Mouse (Mus musculus) forebrain, embryonic 16.5 days (tissue): Measurements from ENCODE around the gene Hdgfl2. TPM values are rescaled to one million over a fixed set of nuclear protein-coding genes. Genes with fewer than 3 reads are reported as not detected.
A peak's percentile ranks its signal among the peaks of the same experiment; 100 is the strongest.

Experiments
- ATAC-seq: fragments of 200-750 bp; cut with Nextera tagmentation; 2 replicates; pipeline ENCODE4 v1.8.0; 2017; ENCODE audit warnings: mild to moderate bottlenecking, moderate library complexity
- H3K27ac ChIP-seq: fragments of 300-500 bp; sonication (generic); 2 replicates; pipeline ENCODE4 v1.5.1; 2014; ENCODE audit warnings: low read length, control low read depth
- H3K27me3 ChIP-seq: fragments of 300-500 bp; sonication (generic); replicated peaks from 2 replicates; pipeline ENCODE4 v1.6.1; 2014; ENCODE audit warnings: low read length; ENCODE audit not compliant: control insufficient read depth, insufficient read depth
- H3K36me3 ChIP-seq: fragments of 300-500 bp; sonication (generic); 2 replicates; pipeline ENCODE4 v1.6.1; 2014; ENCODE audit not compliant: control insufficient read depth, insufficient read depth
- H3K4me1 ChIP-seq: fragments of 300-500 bp; sonication (generic); replicated peaks from 2 replicates; pipeline ENCODE4 v1.6.1; 2014; ENCODE audit warnings: low read length; ENCODE audit not compliant: control insufficient read depth, insufficient read depth
- H3K4me2 ChIP-seq: fragments of 300-500 bp; sonication (generic); 2 replicates; pipeline ENCODE4 v1.6.1; 2014; ENCODE audit warnings: mild to moderate bottlenecking, low read length, control low read depth
- H3K4me3 ChIP-seq: fragments of 300-500 bp; sonication (generic); replicated peaks from 2 replicates; pipeline ENCODE4 v1.5.1; 2014; ENCODE audit warnings: mild to moderate bottlenecking, low read length, control low read depth
- H3K9ac ChIP-seq: fragments of 300-500 bp; sonication (generic); replicated peaks from 2 replicates; pipeline ENCODE4 v1.6.1; 2014; ENCODE audit warnings: low read depth, low read length, control low read depth
- H3K9me3 ChIP-seq: fragments of 300-500 bp; sonication (generic); 2 replicates; pipeline ENCODE4 v1.6.1; 2016; ENCODE audit warnings: low read length; ENCODE audit not compliant: control insufficient read depth
- WGBS: fragments of 180-500 bp; shearing (Covaris S2); extraction: QIAGEN DNeasy Blood & Tissue Kit; methylation state at CpG from one replicate; pipeline ENCODE4 v1.1.7; 2014; 5-methylcytosine and 5-hydroxymethylcytosine counted together
- polyA plus RNA-seq: library from polyadenylated mRNA; unstranded; fragments of >200 nt; fragmentation: Nextera tagmentation; extraction: Ambion mirVana; gene quantifications from 2 replicates; pipeline ENCODE4 v1.2.1, GENCODE M21; 2015

The Hdgfl2 gene
- 151 and 158 TPM in 2 replicates for polyA plus RNA-seq

DNA sequence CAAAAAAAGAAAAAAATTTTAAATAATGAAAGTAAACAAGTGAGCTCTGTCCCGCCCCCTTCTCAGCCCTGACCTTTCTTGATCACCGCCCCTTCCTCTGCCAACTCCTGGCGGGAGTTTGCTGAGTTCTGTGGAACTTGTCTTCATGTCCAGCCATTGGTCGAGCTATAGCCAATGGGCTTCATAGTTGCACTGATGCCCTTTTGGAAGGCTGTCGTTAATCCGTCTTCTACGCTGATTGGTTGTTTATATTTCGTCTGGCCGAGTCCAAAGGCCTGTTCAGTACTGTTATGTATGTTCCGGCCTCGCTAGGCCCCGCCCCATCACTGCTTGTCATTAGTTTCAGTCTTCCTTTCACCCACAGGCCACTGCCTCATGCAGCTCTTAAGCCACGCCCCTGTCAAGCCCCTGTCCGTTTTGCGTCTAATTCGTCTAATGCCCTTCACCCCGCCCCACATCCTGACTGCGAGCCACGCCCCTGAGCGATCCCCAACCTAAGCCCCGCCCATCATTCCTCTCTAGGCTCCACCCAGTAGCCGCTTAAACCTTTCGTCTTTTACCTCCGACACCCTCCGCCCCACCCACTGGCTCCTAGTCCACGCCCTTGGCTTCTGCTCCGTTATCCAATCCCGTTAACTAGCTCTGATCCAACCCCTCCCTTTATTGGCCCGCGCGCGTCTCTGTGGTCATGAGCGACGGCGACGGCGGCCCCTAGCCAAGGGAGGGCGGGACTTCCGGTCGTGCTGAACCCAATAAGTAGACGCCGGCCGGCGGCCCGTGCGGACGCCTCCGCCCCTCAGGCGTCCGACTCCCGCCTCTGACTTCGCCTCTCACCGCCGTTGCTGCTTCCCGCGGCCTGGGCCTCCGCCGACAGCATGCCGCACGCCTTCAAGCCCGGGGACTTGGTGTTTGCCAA, at the start of gene Hdgfl2:
Gene Hdgfl2 (plus strand): TSS at position 755 of the 916 bp plus-strand sequence.
- H3K27ac ChIP-seq: peak within 1 kb of the TSS; percentile 35
- peak within 1 kb of the TSS; percentile 82 for H3K4me2 ChIP-seq
- peak within 1 kb of the TSS; percentile 66 for H3K4me3 ChIP-seq
- H3K9ac ChIP-seq: peak within 1 kb of the TSS; percentile 72
- ATAC-seq: peak; percentile 90
- under 1% methylated on average over 61 of the region's 61 CpGs for WGBS
- H3K36me3 ChIP-seq: no peaks in the 10 kb centered on the region; the same call in 1 of the 2 replicates
- H3K4me1 ChIP-seq: peaks cover 36% of the 10 kb centered on the region
- H3K9me3 ChIP-seq: no peaks in the 10 kb centered on the region
- H3K27me3 ChIP-seq: no peaks in the 10 kb centered on the region

DNA sequence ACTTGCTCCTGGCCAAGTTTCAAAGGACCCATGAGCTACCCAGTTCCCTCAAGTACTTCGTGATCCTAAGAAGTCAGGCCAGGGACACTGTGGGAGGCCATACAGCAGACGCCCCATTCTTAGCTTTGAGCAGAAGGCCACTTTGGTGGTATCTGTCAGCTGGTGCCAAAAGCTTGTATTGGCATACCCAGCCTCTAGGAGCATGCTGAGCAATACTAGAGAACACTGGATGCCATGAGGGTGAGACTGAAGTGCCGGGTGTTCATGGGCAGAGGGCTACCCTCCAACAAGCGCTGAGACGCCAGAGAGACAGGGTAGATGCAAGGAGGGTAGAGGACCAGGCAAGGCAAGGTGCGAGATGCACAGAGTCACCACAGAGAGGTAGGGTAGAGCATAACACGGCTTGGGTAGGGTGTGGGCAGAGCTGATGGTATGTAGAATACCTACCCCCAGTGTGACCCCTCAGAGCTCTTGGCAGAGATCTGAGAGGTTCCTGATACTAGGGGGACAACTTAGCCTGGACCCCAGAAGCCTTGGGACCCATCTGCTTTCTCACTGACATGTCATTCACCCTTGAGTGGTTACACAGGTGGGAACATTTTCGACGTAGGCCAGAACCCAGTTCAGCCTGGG, 49.1 kb upstream of the Hdgfl2 start:
- no peak overlapping the region for H3K4me3 ChIP-seq
- no peaks in the 10 kb centered on the region for H3K27me3 ChIP-seq
- 86% methylated on average over 9 of the region's 9 CpGs for WGBS
- H3K9ac ChIP-seq: no peak overlapping the region
- peaks cover 6% of the 10 kb centered on the region; the same call in 1 of the 2 replicates for H3K36me3 ChIP-seq
- peaks cover 24% of the 10 kb centered on the region for H3K4me1 ChIP-seq
- no peak overlapping the region for H3K4me2 ChIP-seq
- no peak for ATAC-seq
- no peak overlapping the region for H3K27ac ChIP-seq
- H3K9me3 ChIP-seq: no peaks in the 10 kb centered on the region

DNA sequence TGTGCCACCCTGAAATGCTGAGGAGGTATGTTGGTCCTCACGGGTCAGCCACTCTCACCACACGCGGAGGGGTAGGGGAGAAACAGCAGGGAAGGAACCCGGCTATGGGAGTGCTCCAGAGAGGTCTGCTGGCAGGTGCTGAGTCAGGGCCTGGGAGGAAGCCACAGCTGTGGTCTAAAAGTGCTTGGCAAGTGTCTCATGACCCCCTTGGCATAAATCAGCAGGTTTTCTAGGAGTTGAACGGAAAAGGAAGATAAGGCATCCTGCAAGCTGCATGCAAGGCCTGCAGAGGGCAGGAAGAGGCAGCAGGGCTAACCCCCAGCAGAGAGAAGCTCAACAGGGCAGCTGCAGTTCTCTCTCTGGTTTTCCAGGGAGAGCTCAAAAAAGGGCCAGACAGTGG, 48.5 kb upstream of the Hdgfl2 start:
- no peak for ATAC-seq

DNA sequence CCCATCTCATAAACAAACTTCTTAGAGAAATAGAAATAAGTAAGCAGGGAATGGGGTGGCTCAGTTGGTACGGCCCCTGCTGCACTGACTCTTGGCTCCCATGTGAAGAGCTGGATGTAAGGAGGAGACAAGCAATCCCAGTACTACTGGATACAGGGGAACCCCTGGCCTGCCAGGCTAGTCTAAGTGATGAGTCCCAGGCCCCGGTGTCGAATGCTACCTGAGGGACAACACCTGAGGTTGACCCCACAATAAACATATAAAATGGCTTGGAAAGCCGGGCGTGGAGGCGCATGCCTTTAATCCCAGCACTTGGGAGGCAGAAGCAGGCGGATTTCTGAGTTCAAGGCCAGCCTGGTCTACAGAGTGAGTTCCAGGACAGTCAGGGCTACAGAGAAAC, 48.0 kb upstream of the Hdgfl2 start:
- no peak overlapping the region for H3K4me3 ChIP-seq
- no peaks in the 10 kb centered on the region for H3K27me3 ChIP-seq
- ATAC-seq: no peak
- H3K4me2 ChIP-seq: no peak overlapping the region
- H3K9me3 ChIP-seq: no peaks in the 10 kb centered on the region
- H3K9ac ChIP-seq: no peak overlapping the region
- H3K36me3 ChIP-seq: peaks cover 6% of the 10 kb centered on the region; the same call in 1 of the 2 replicates
- WGBS: 92% methylated on average over 7 of the region's 7 CpGs
- peaks cover 30% of the 10 kb centered on the region for H3K4me1 ChIP-seq
- no peak overlapping the region for H3K27ac ChIP-seq

More for the DNA sequence above, 48.5 kb upstream of the Hdgfl2 start:
- Histone ChIP-seq H3K9me3 (no peaks in the 10 kb centered on the region), H3K4me3 (no peak overlapping the region), H3K4me1 (peaks cover 29% of the 10 kb centered on the region), H3K27me3 (no peaks in the 10 kb centered on the region), H3K9ac (no peak overlapping the region), H3K27ac (no peak overlapping the region), H3K4me2 (no peak overlapping the region), H3K36me3 (peaks cover 6% of the 10 kb centered on the region; the same call in 1 of the 2 replicates)
- 72% methylated on average over 5 of the region's 5 CpGs for WGBS

DNA sequence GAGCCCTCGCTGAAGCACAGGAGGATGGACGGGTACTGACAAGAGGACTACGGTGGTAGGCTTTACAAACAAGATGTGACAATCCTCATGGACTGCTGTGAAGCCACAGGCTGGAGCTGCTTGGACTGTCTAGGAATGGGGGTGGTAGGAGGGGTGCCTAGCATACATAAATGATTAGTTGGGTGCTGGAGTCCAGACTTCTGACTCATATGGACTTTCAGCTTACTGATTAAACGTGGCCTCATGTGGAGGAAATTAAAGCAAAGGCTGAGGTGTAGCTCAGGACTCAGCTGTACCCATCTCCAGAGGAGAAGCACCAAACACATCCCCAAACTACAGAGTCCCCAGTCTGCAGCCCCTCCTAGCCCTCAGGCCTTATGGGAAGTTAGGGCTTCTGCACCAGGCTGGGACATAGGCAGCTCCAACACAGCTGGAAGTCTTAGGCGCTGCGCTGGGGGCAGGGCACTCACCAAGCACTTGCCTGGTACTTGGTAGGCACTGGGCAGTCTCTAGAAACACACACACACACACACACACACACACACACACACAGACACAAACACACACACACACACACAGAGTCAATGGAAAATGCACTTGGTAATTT, 47.2 kb upstream of the Hdgfl2 start:
- no peaks in the 10 kb centered on the region for H3K9me3 ChIP-seq
- no peak for ATAC-seq
- peaks cover 6% of the 10 kb centered on the region; the same call in 1 of the 2 replicates for H3K36me3 ChIP-seq
- H3K4me1 ChIP-seq: peaks cover 34% of the 10 kb centered on the region
- no peak overlapping the region for H3K4me2 ChIP-seq
- no peaks in the 10 kb centered on the region for H3K27me3 ChIP-seq
- H3K4me3 ChIP-seq: no peak overlapping the region
- no peak overlapping the region for H3K9ac ChIP-seq
- H3K27ac ChIP-seq: no peak overlapping the region
- whole genome bisulfite sequencing: 73% methylated on average over 6 of the region's 6 CpGs

DNA sequence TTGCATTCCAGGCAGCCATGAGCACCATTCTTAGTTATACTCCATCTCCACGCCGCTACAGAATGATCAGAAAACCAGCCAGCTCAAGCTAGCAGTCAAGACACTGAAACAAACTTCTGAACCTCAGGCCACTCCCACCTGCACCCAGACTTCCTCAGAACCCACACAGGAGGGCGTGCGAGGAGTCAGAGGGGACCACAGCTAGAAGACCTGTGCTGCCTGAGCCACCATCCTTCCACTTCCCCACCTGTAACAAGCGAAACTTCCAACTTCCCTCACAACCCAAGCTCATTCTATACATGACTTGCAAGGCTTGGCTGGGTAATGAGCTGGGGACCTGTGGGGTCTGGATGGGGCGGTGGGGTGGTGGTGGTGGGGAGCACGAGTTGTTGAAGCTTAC, 46.6 kb upstream of the Hdgfl2 start:
- H3K36me3 ChIP-seq: peaks cover 6% of the 10 kb centered on the region; the same call in 1 of the 2 replicates
- H3K9me3 ChIP-seq: no peaks in the 10 kb centered on the region
- no peak overlapping the region for H3K9ac ChIP-seq
- H3K4me1 ChIP-seq: peaks cover 34% of the 10 kb centered on the region
- H3K27ac ChIP-seq: no peak overlapping the region
- WGBS: 66% methylated on average over 7 of the region's 7 CpGs
- no peaks in the 10 kb centered on the region for H3K27me3 ChIP-seq
- H3K4me2 ChIP-seq: no peak overlapping the region
- no peak overlapping the region for H3K4me3 ChIP-seq
- no peak for ATAC-seq

DNA sequence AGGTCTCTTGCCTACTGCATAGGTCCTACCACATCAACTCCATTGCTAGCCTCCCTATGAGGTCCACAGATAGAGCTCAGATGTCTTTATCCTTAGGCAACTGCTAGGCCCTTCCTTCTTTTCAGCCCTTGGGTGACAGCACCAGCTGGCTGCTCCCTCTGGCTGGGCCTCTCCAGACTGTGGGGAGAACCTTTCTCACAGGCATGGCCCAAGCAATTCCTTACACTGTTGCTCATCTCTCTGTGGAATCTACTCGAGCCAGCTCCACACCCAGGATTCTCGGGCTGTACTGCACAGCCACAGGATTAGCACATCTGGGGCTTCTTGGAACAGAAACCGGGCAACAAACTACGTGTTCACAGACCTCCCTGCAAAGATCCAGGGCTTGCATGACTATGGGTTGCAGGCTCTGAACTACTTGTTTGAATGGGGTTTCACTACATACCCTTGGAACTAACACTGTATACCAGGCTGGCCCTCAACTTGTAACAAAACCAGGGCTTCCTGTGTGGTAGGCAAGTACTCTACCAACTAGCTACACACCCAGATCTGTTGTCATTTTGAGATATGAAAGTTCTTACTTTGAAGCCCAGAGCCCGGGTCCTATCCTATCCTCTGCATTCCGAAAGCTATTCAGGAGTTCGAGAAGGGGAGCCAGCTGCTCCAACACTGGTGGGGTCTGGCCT, 45.3 kb upstream of the Hdgfl2 start:
- H3K36me3 ChIP-seq: peaks cover 6% of the 10 kb centered on the region; the same call in 1 of the 2 replicates
- ATAC-seq: no peak
- H3K27me3 ChIP-seq: no peaks in the 10 kb centered on the region
- H3K4me3 ChIP-seq: no peak overlapping the region
- H3K4me1 ChIP-seq: peaks cover 34% of the 10 kb centered on the region
- H3K9ac ChIP-seq: no peak overlapping the region
- no peak overlapping the region for H3K4me2 ChIP-seq
- no peak overlapping the region for H3K27ac ChIP-seq
- H3K9me3 ChIP-seq: no peaks in the 10 kb centered on the region
- WGBS: 90% methylated on average over 7 of the region's 7 CpGs

DNA sequence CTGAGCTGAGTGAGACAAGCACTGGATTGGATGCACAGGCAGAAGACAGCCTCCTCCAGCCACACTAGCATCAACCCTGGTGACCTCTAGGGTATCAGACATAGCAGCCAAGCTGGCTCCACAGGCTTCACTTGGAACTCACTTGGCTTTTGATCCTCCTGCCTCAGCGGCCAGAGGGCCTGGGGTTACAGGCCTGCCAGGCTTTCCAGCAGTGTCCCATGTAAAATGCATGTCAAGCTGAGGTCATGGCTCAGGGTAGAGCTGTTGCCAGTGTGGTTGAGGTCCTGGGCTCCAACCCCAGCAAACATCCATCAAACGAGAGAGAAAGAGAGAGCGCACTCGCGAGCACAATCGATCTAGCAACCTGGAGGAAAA, 44.7 kb upstream of the Hdgfl2 start:
- 91% methylated on average over 6 of the region's 6 CpGs for WGBS
- Histone ChIP-seq H3K27ac (no peak overlapping the region), H3K4me2 (no peak overlapping the region), H3K9me3 (no peaks in the 10 kb centered on the region), H3K4me3 (no peak overlapping the region), H3K27me3 (no peaks in the 10 kb centered on the region), H3K36me3 (peaks cover 4% of the 10 kb centered on the region; the same call in 1 of the 2 replicates), H3K9ac (no peak overlapping the region), H3K4me1 (peaks cover 34% of the 10 kb centered on the region)
- no peak for ATAC-seq
